Mouse (Mus musculus) liver, embryonic 14.5 days (tissue): ENCODE data around the gene Gramd4. TPM values are rescaled to one million over a fixed set of nuclear protein-coding genes. Genes with fewer than 3 reads are reported as not detected.

Experiments
- ATAC-seq: fragments of 200-750 bp; cut with Nextera tagmentation; 2 replicates; pipeline ENCODE4 v1.8.0; 2017; ENCODE audit warnings: moderate number of reproducible peaks, mild to moderate bottlenecking, moderate library complexity; ENCODE audit not compliant: insufficient read depth
- DNase-seq, 3 experiments: peaks; one replicate each; pipeline ENCODE4 v3.0.0-alpha.2; 2012 to 2013; ENCODE audit warnings: low read depth in 3 of 3, low spot score in 3 of 3
- H3K27ac ChIP-seq: fragments of 300-500 bp; sonication (generic); 2 replicates; pipeline ENCODE4 v1.5.1; 2014; ENCODE audit warnings: moderate library complexity, mild to moderate bottlenecking, control low read depth, inconsistent platforms
- H3K27me3 ChIP-seq: fragments of 300-500 bp; sonication (generic); 2 replicates; pipeline ENCODE4 v1.6.1; 2014; ENCODE audit warnings: mild to moderate bottlenecking, low read length, moderate library complexity; ENCODE audit not compliant: control insufficient read depth, insufficient read depth
- H3K36me3 ChIP-seq: fragments of 300-500 bp; sonication (generic); replicated peaks from 2 replicates; pipeline ENCODE4 v1.6.1; 2014; ENCODE audit warnings: low read depth; ENCODE audit not compliant: control insufficient read depth, insufficient read depth
- H3K4me1 ChIP-seq, 2 experiments: fragments of 200-500 bp in 1 of 2; fragments of 300-500 bp in 1 of 2; sonication (generic) in 1 of 2; replicated peaks; 2 replicates each; pipeline ENCODE4 v1.6.1; 2012 to 2014; ENCODE audit warnings: antibody characterized with exemption in 1 of 2, inconsistent platforms in 1 of 2, low read length in 1 of 2; ENCODE audit not compliant: control insufficient read depth in 2 of 2, insufficient read depth in 2 of 2
- H3K4me2 ChIP-seq: fragments of 300-500 bp; sonication (generic); 2 replicates; pipeline ENCODE4 v1.6.1; 2014; ENCODE audit warnings: low read depth, mild to moderate bottlenecking, control low read depth, moderate library complexity
- H3K4me3 ChIP-seq, 2 experiments: fragments of 200-500 bp in 1 of 2; fragments of 300-500 bp in 1 of 2; sonication (generic) in 1 of 2; 2 replicates each; pipeline ENCODE4 v1.5.1; 2012 to 2014; ENCODE audit warnings: low read depth in 2 of 2, low read length in 2 of 2, mild to moderate bottlenecking in 2 of 2, control low read depth in 1 of 2, inconsistent platforms in 1 of 2, moderate library complexity in 1 of 2; ENCODE audit not compliant: insufficient read depth in 1 of 2
- H3K9ac ChIP-seq: fragments of 300-500 bp; sonication (generic); replicated peaks from 2 replicates; pipeline ENCODE4 v1.6.1; 2014; ENCODE audit warnings: mild to moderate bottlenecking, control low read depth, moderate library complexity
- H3K9me3 ChIP-seq: fragments of 300-500 bp; sonication (generic); 2 replicates; pipeline ENCODE4 v1.6.1; 2016; ENCODE audit warnings: low read length, mixed read lengths; ENCODE audit not compliant: control insufficient read depth
- CTCF ChIP-seq: IDR thresholded peaks from 2 replicates; pipeline ENCODE4 v1.5.1; 2016; ENCODE audit warnings: antibody characterized with exemption, low read depth, control low read depth
- EP300 ChIP-seq: IDR thresholded peaks from 2 replicates; pipeline ENCODE4 v1.6.1; 2016; ENCODE audit warnings: antibody characterized with exemption, low read depth
- WGBS: fragments of 180-500 bp; shearing (Covaris S2); extraction: QIAGEN DNeasy Blood & Tissue Kit; methylation state at CpG from one replicate; pipeline ENCODE4 v1.1.7; 2014; ENCODE audit not compliant: insufficient replicate concordance; 5-methylcytosine and 5-hydroxymethylcytosine counted together
- polyA plus RNA-seq, 2 experiments: library from polyadenylated mRNA; depleted of rRNA in 1 of 2; stranded (reverse) in 1 of 2; unstranded in 1 of 2; fragments of >200 nt; fragmentation: Nextera tagmentation in 1 of 2; extraction: Ambion mirVana in 1 of 2; gene quantifications; 2 replicates each; pipeline versions ENCODE4 v1.2.1 to v1.2.3; 2012 to 2014

Gene Gramd4
- polyA plus RNA-seq, 2 experiments: 2.5 to 7.5 TPM

- H3K4me1 ChIP-seq: peaks cover 8 to 14% of the 10 kb centered on the region in 2 experiments; a peak in 3 of 4 replicates
- no peaks in the 10 kb centered on the region for H3K27me3 ChIP-seq
- peaks cover 3% of the 10 kb centered on the region for H3K36me3 ChIP-seq
- no peak overlapping the region for H3K9ac ChIP-seq
- H3K4me3 ChIP-seq: no peak overlapping the region
- no peak overlapping the region for H3K4me2 ChIP-seq
- no peak overlapping the region for H3K27ac ChIP-seq
- TF ChIP-seq CTCF (no peak), EP300 (no peak)
- no peak for DNase-seq
- ATAC-seq: no peak
- 89% methylated on average over 8 of the region's 8 CpGs for WGBS
- H3K9me3 ChIP-seq: no peaks in the 10 kb centered on the region
Measured at GRCm38 (mm10) chr15:86090578-86090977, 33.1 kb downstream of the Gramd4 start.

GRCm38 (mm10) chr15:86091201-86091997, 33.9 kb downstream of the Gramd4 start:
- Histone ChIP-seq H3K9ac (no peak overlapping the region), H3K4me3 (no peak overlapping the region), H3K36me3 (peaks cover 3% of the 10 kb centered on the region), H3K4me2 (no peak overlapping the region), H3K9me3 (no peaks in the 10 kb centered on the region), H3K27me3 (no peaks in the 10 kb centered on the region), H3K27ac (no peak overlapping the region), H3K4me1 (peaks cover 8 to 14% of the 10 kb centered on the region in 2 experiments; a peak in 3 of 4 replicates)
- WGBS: 89% methylated on average over 23 of the region's 23 CpGs
- no peak for ATAC-seq
- TF ChIP-seq CTCF: no peak
- no peak for TF ChIP-seq EP300
- DNase-seq: no peak

GRCm38 (mm10) chr15:86091998-86092670, 34.6 kb downstream of the Gramd4 start:
- Histone ChIP-seq H3K4me2 (no peak overlapping the region), H3K9me3 (no peaks in the 10 kb centered on the region), H3K4me1 (peaks cover 8 to 14% of the 10 kb centered on the region in 2 experiments; a peak in 3 of 4 replicates), H3K36me3 (peaks cover 3% of the 10 kb centered on the region), H3K27me3 (no peaks in the 10 kb centered on the region), H3K27ac (no peak overlapping the region), H3K4me3 (no peak overlapping the region), H3K9ac (no peak overlapping the region)
- no peak for TF ChIP-seq EP300
- TF ChIP-seq CTCF: no peak
- ATAC-seq (peak; percentile 29), DNase-seq (no peak)
- WGBS: 84% methylated on average over 12 of the region's 12 CpGs

GRCm38 (mm10) chr15:86093236-86093635, 35.7 kb downstream of the Gramd4 start:
- no peak for ATAC-seq
- Histone ChIP-seq H3K9me3 (no peaks in the 10 kb centered on the region), H3K4me2 (no peak overlapping the region), H3K27ac (no peak overlapping the region), H3K4me1 (peaks cover 8 to 12% of the 10 kb centered on the region in 2 experiments; a peak in 3 of 4 replicates), H3K9ac (no peak overlapping the region), H3K36me3 (peaks cover 3% of the 10 kb centered on the region), H3K4me3 (no peak overlapping the region), H3K27me3 (no peaks in the 10 kb centered on the region)
- DNase-seq: no peak
- no peak for TF ChIP-seq CTCF
- TF ChIP-seq EP300: no peak
- 89% methylated on average over 1 of the region's 1 CpGs for WGBS
